Mouse (Mus musculus) olfactory bulb, adult 2 months (tissue): ENCODE measurements around the gene Nlrp3. TPM values are rescaled to one million over a fixed set of nuclear protein-coding genes. Genes with fewer than 3 reads are reported as not detected.

ENCODE experiments used
- H3K27ac ChIP-seq: fragments of 200-500 bp; 2 replicates; pipeline ENCODE4 v1.5.1; 2012; ENCODE audit warnings: low read depth, low read length; ENCODE audit not compliant: insufficient read depth
- H3K4me1 ChIP-seq: fragments of 200-500 bp; 2 replicates; pipeline ENCODE4 v1.6.1; 2012; ENCODE audit warnings: low read length; ENCODE audit not compliant: control insufficient read depth, insufficient read depth
- H3K4me3 ChIP-seq: fragments of 200-500 bp; 2 replicates; pipeline ENCODE4 v1.5.1; 2012; ENCODE audit warnings: mild to moderate bottlenecking, low read depth, low read length, moderate library complexity; ENCODE audit not compliant: insufficient read depth
- CTCF ChIP-seq: fragments of 200-500 bp; IDR thresholded peaks from 2 replicates; pipeline ENCODE4 v1.5.1; 2012; ENCODE audit warnings: low read depth, mild to moderate bottlenecking, low read length, moderate library complexity; ENCODE audit not compliant: insufficient read depth
- POLR2A ChIP-seq: fragments of 200-500 bp; IDR thresholded peaks from 2 replicates; pipeline ENCODE4 v1.6.1; 2012; ENCODE audit warnings: mild to moderate bottlenecking, low read depth, low read length, moderate library complexity; ENCODE audit not compliant: insufficient read depth
- WGBS: fragments of 180-500 bp; shearing (Covaris S2); methylation state at CpG from one replicate; pipeline ENCODE4 v1.1.7; 2018; 5-methylcytosine and 5-hydroxymethylcytosine counted together
- polyA plus RNA-seq: library from polyadenylated mRNA; stranded (reverse); fragments of >200 nt; gene quantifications from 2 replicates; pipeline ENCODE4 v1.2.4, GENCODE M21; 2012; ENCODE audit warnings: low replicate concordance; ENCODE audit not compliant: missing spikeins, insufficient read depth, insufficient read length

Gene Nlrp3
- polyA plus RNA-seq, 1 experiment: not detected

GRCm38 (mm10) chr11:59593189-59593588 lies 51.8 kb downstream of the Nlrp3 start, which contains the start of gene Olfr223:
Gene Olfr223 (minus strand): TSS chr11:59593289.
- WGBS: 85% methylated on average over 6 of the region's 6 CpGs
- H3K27ac ChIP-seq: no peak within 1 kb of the TSS

GRCm38 (mm10) chr11:59596091-59596490 lies 54.7 kb downstream of the Nlrp3 start:
- Histone ChIP-seq H3K27ac (no peak overlapping the region), H3K4me3 (no peak overlapping the region), H3K4me1 (no peaks in the 10 kb centered on the region)
- TF ChIP-seq CTCF (no peak), POLR2A (no peak)
- 39% methylated on average over 4 of the region's 4 CpGs for WGBS

More at GRCm38 (mm10) chr11:59593189-59593588, 51.8 kb downstream of the Nlrp3 start, which contains the start of gene Olfr223:
- Histone ChIP-seq H3K4me1 (no peaks in the 10 kb centered on the region), H3K4me3 (no peak within 1 kb of the TSS)
- no peak for TF ChIP-seq POLR2A
- no peak for TF ChIP-seq CTCF

GRCm38 (mm10) chr11:59596950-59597349 lies 55.6 kb downstream of the Nlrp3 start:
- 90% methylated on average over 8 of the region's 8 CpGs for WGBS
- no peaks in the 10 kb centered on the region for H3K4me1 ChIP-seq
- H3K4me3 ChIP-seq: no peak overlapping the region
- no peak overlapping the region for H3K27ac ChIP-seq
- TF ChIP-seq POLR2A (no peak), CTCF (no peak)

GRCm38 (mm10) chr11:59599211-59599610 lies 57.8 kb downstream of the Nlrp3 start:
- no peak for TF ChIP-seq CTCF
- no peak for TF ChIP-seq POLR2A
- Histone ChIP-seq H3K4me1 (no peaks in the 10 kb centered on the region), H3K4me3 (no peak overlapping the region), H3K27ac (no peak overlapping the region)
- WGBS: 63% methylated on average over 7 of the region's 7 CpGs

GRCm38 (mm10) chr11:59600872-59601271 lies 59.5 kb downstream of the Nlrp3 start:
- 88% methylated on average over 3 of the region's 3 CpGs for WGBS
- TF ChIP-seq POLR2A (no peak), CTCF (no peak)
- H3K4me1 ChIP-seq: no peaks in the 10 kb centered on the region
- no peak overlapping the region for H3K4me3 ChIP-seq
- H3K27ac ChIP-seq: no peak overlapping the region

GRCm38 (mm10) chr11:59602287-59602686 lies 60.9 kb downstream of the Nlrp3 start:
- no peak for TF ChIP-seq CTCF
- no peak for TF ChIP-seq POLR2A
- Histone ChIP-seq H3K4me3 (no peak overlapping the region), H3K27ac (no peak overlapping the region), H3K4me1 (no peaks in the 10 kb centered on the region)
- WGBS: 68% methylated on average over 1 of the region's 1 CpGs

GRCm38 (mm10) chr11:59611646-59612045 lies 70.3 kb downstream of the Nlrp3 start:
- H3K27ac ChIP-seq: no peak overlapping the region
- no peak overlapping the region for H3K4me3 ChIP-seq
- 89% methylated on average over 5 of the region's 5 CpGs for WGBS
- TF ChIP-seq CTCF (no peak), POLR2A (no peak)
- no peaks in the 10 kb centered on the region for H3K4me1 ChIP-seq

GRCm38 (mm10) chr11:59614120-59614519 lies 72.8 kb downstream of the Nlrp3 start:
- Histone ChIP-seq H3K4me1 (no peaks in the 10 kb centered on the region), H3K4me3 (no peak overlapping the region), H3K27ac (no peak overlapping the region)
- 19% methylated on average over 4 of the region's 4 CpGs for WGBS
- TF ChIP-seq CTCF: no peak
- TF ChIP-seq POLR2A: no peak

Other genes with a start within 250 kb of the Nlrp3 start
- not detected in 2 replicates for gene Wnt9a, start 234.6 kb upstream of the Nlrp3 start, polyA plus RNA-seq
- not detected in 2 replicates for gene Prss38, start 165.9 kb upstream of the Nlrp3 start, polyA plus RNA-seq
- gene Jmjd4, start 91.5 kb upstream of the Nlrp3 start, polyA plus RNA-seq: not detected in 2 replicates
- gene Snap47, start 90.4 kb upstream of the Nlrp3 start, polyA plus RNA-seq: 397 TPM in 1 of 2 replicates, not detected in the other
- not detected in 2 replicates for gene Zfp867, start 69.1 kb upstream of the Nlrp3 start, polyA plus RNA-seq
- not detected in 2 replicates for gene Zkscan17, start 14.8 kb upstream of the Nlrp3 start, polyA plus RNA-seq
- gene Olfr222, start 34.7 kb downstream of the Nlrp3 start, polyA plus RNA-seq: not detected in 2 replicates
- not detected in 2 replicates for gene Olfr223, start 51.7 kb downstream of the Nlrp3 start, polyA plus RNA-seq
- 111 TPM in 1 of 2 replicates, not detected in the other for gene Mprip, start 119.7 kb downstream of the Nlrp3 start, polyA plus RNA-seq
- gene Pld6, start 246.1 kb downstream of the Nlrp3 start, polyA plus RNA-seq: not detected in 2 replicates